Mouse (Mus musculus) olfactory bulb, adult 2 months (tissue): ENCODE measurements around the gene Gm867. TPM values are rescaled to one million over a fixed set of nuclear protein-coding genes. Genes with fewer than 3 reads are reported as not detected.

Experiments used
- H3K27ac ChIP-seq: fragments of 200-500 bp; 2 replicates; pipeline ENCODE4 v1.5.1; 2012; ENCODE audit warnings: low read depth, low read length; ENCODE audit not compliant: insufficient read depth
- H3K4me1 ChIP-seq: fragments of 200-500 bp; 2 replicates; pipeline ENCODE4 v1.6.1; 2012; ENCODE audit warnings: low read length; ENCODE audit not compliant: control insufficient read depth, insufficient read depth
- H3K4me3 ChIP-seq: fragments of 200-500 bp; 2 replicates; pipeline ENCODE4 v1.5.1; 2012; ENCODE audit warnings: mild to moderate bottlenecking, low read depth, low read length, moderate library complexity; ENCODE audit not compliant: insufficient read depth
- CTCF ChIP-seq: fragments of 200-500 bp; IDR thresholded peaks from 2 replicates; pipeline ENCODE4 v1.5.1; 2012; ENCODE audit warnings: low read depth, mild to moderate bottlenecking, low read length, moderate library complexity; ENCODE audit not compliant: insufficient read depth
- POLR2A ChIP-seq: fragments of 200-500 bp; IDR thresholded peaks from 2 replicates; pipeline ENCODE4 v1.6.1; 2012; ENCODE audit warnings: mild to moderate bottlenecking, low read depth, low read length, moderate library complexity; ENCODE audit not compliant: insufficient read depth
- WGBS: fragments of 180-500 bp; shearing (Covaris S2); methylation state at CpG from one replicate; pipeline ENCODE4 v1.1.7; 2018; 5-methylcytosine and 5-hydroxymethylcytosine counted together
- polyA plus RNA-seq: library from polyadenylated mRNA; stranded (reverse); fragments of >200 nt; gene quantifications from 2 replicates; pipeline ENCODE4 v1.2.4, GENCODE M21; 2012; ENCODE audit warnings: low replicate concordance; ENCODE audit not compliant: missing spikeins, insufficient read depth, insufficient read length

The Gm867 gene
- polyA plus RNA-seq, 1 experiment, result not detected

DNA sequence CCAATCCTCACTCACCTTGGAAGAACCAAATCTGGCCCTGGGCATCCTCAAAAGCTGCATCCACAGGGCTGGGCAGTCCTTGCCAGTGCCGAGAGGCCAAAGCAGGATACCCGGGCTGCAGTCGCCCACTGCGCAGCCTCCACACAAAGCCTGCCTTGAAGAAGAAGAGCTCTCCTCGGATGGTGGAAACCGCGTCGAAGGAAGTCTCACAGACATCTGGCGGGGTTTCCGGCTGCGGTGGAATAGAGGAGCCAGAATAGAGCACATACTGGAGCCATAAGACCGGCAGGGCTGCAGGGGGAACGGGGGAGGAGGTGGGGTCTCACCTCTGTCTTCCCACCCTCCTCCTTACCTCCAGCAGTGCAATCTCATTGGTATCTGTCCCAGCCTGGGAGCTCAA, 14.1 kb downstream of the Gm867 start:
- Histone ChIP-seq H3K4me3 (no peak overlapping the region), H3K4me1 (peaks cover 8% of the 10 kb centered on the region), H3K27ac (no peak overlapping the region)
- 82% methylated on average over 13 of the region's 13 CpGs for WGBS
- TF ChIP-seq CTCF (no peak), POLR2A (no peak)

DNA sequence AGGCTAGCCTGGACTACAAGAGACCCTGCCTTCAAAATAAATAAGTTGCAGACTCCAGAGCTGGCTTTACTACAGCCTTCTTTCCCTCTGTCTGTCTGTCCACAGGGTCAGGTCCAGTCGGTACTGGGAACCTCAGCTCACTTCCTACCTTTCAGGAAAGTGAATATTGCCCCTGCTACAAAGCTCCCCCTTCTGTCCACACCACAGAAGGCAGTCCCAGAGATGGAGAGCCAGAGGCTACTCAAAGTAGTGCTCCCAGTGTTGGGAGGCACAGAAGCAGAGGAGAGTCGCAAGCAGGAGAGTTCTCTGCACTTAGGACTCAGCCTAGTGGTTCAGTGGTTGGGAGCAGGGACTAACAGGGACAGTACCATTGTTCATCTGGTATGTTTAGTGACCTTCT, 16.1 kb downstream of the Gm867 start:
- TF ChIP-seq CTCF (no peak), POLR2A (no peak)
- no peak overlapping the region for H3K4me3 ChIP-seq
- peaks cover 9% of the 10 kb centered on the region; the same call in 1 of the 2 replicates for H3K4me1 ChIP-seq
- WGBS, result 67% methylated on average over 2 of the region's 2 CpGs
- H3K27ac ChIP-seq, result no peak overlapping the region

DNA sequence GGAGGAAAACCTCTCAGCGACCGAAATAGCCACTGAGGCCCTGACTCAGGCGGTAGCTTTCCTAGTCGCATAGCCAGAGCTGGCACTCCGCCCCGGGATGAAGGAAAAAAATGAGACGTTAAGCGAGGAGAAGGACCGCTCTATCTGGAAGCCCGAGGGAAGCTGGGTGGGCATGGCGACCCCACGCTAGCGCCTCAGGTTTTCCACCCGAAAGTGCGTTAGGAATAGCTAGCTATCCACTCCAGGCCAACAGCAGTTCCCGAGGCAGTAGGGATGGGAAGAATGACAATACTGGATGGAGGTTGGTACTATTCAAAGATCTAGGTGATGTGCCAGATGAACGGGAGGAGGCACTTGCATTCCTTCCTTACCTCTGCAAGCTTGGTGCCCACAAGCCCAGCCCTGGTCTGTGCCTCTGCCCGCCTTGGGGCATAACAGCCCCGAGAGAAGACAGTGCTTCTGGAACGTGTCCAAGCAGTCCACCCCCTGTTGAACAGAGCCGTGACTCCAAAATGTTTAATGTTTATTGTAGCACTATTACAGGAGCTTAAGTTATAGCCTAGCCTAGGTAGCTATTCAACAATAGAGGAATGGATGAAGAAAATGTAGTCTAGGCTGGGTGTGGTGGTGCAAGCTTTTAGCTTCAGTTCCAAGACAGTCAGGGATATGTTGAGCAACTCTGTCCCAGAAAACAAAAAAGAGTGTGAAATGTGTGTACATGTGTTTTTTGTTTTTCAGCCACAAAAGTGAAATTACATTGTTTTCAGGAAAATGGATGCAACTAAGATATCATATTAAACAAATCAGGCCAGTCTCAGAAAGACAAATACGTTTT, 18.5 kb downstream of the Gm867 start:
- Histone ChIP-seq H3K4me1 (peaks cover 14% of the 10 kb centered on the region), H3K27ac (peak overlapping the region; percentile 88), H3K4me3 (peak overlapping the region; percentile 63)
- TF ChIP-seq POLR2A (peak; percentile 23), CTCF (no peak)
- WGBS, result 3% methylated on average over 22 of the region's 22 CpGs

DNA sequence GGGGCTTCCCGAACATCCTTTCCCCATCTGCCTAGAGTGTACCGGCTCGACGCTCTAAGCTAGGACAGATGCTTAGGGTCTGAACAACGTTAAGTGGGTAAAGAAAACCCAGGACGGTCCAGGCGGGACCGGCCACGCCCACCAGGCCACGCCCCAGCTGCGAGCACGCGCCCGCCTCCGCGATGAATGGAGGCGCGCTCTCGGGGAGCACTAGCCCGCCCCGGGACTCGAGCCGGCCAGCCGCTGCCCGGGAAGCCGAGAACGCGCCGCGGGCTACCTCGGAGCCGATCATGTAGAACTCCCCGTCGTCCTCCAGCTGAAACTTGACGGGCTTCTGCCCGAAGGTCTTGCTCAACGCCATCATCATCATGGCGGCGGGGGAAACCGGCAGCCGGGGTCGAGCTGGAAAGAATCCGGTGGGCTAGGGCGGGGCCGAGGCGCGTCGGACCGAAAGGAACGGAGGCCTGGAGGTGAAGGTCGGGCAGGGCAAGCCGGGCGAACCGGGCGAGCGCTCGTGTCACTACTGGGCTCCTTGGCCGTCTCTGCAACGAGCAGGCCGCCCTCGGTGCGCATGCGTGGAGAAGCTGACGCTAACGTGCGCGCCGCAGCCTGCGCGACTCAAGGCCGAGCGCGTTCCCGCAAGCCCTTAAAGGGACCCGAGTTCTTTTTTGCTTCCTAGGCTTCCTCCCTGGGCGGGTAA, 19.3 kb downstream of the Gm867 start, which contains the start of gene Smarcb1:
Gene Smarcb1, minus strand, starts transcription at position 592 of the 700 bp plus-strand sequence.
- TF ChIP-seq CTCF, result no peak
- peak; percentile 92 for TF ChIP-seq POLR2A

DNA sequence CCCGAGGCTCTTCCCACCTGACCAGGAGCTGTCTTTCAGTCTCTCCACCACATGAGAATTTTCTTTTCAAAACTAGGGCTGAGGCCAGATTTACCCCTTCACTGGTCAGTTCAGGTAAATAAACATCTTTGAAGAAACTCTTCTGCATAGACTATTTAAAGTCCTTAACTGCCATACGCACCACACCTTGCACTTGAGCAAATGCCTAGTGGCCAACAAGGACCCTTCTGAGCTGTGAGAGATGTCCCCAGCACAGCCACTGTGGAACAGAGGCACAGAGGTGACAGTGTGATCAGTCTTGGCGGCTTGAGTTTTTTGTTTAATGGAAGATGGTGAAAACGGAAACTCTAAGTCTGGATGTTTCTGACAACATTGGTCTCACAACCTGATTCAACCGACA, 21.4 kb downstream of the Gm867 start:
- H3K4me1 ChIP-seq, result peaks cover 26% of the 10 kb centered on the region
- H3K27ac ChIP-seq, result no peak overlapping the region
- no peak overlapping the region for H3K4me3 ChIP-seq
- WGBS, result 79% methylated on average over 5 of the region's 5 CpGs
- no peak for TF ChIP-seq POLR2A
- no peak for TF ChIP-seq CTCF

More for the DNA sequence above, 19.3 kb downstream of the Gm867 start, which contains the start of gene Smarcb1:
- H3K4me3 ChIP-seq, result peak within 1 kb of the TSS; percentile 63
- H3K27ac ChIP-seq, result peak within 1 kb of the TSS; percentile 88
- under 1% methylated on average over 76 of the region's 76 CpGs for WGBS
- peaks cover 18% of the 10 kb centered on the region for H3K4me1 ChIP-seq

DNA sequence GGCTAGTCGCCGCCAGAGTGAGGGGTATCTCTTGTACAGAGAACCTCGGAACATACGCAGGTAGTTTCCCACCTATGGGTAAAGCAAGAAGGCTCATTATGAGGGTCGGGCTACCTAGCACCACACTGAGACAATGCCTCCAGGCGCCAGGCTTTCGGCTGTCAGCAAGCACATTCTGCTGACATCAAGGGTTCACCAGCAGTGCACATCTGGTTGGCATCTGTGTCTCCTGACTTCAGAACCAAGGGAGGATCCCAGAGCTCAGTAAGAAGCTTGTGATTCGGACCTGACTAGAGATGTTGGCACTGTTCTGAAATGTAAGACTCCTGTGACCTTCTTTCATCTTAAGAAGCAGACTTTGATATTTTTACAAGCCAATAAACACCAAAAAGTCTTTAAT, 23.6 kb downstream of the Gm867 start:
- no peak for TF ChIP-seq POLR2A
- TF ChIP-seq CTCF, result no peak
- H3K4me1 ChIP-seq, result peaks cover 23% of the 10 kb centered on the region
- H3K4me3 ChIP-seq, result no peak overlapping the region
- WGBS, result 79% methylated on average over 8 of the region's 8 CpGs
- no peak overlapping the region for H3K27ac ChIP-seq

DNA sequence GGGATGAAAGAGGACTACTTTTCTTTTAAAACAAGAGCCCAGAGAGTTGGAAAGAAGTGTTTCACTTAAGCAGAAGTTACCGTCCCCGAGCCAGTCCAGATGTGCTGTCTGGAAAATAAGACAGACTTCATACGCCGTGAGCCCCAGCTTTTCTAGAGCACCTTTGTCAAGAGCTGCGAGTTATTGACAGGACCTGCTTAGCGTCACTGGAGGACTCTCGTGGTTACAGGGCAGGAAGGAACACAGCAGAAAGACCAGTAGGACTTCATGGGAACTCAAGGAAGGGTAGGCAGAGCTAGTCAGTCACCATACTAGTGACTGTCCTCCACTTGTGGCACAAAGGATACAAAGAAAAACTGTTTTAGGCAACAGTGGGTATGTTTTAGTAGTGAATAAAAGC, 24.9 kb downstream of the Gm867 start:
- TF ChIP-seq CTCF (no peak), POLR2A (no peak)
- no peak overlapping the region for H3K4me3 ChIP-seq
- no peak overlapping the region for H3K27ac ChIP-seq
- peaks cover 21% of the 10 kb centered on the region for H3K4me1 ChIP-seq
- 78% methylated on average over 7 of the region's 7 CpGs for WGBS

DNA sequence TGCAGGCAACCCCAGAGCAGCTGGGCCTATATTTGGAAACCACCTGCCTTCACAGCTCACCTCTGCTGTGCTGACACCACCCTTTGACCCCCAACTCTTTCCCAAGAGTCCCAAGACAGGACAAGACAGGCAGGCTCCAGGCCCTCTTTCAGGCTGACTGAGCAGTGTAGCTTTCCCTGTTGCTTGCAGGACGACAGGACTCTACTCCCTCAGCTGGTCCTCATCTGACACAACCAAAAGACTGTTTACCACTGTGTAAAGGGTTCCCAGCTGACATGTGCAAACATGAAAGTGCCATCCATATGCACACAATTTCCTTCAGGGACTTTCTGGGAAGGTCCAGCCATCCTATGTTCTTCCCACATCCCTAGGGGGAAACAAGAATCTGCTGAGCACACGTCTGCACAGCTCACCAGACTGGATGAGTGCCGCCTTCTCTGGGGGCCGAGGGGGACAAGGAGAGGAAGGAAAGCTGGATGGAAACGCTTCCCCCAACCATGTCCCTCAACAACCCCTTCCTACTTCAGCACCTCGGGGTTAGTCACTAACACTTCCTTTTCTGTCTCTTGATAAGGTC, 27.4 kb downstream of the Gm867 start:
- Histone ChIP-seq H3K27ac (no peak overlapping the region), H3K4me3 (no peak overlapping the region), H3K4me1 (peaks cover 11% of the 10 kb centered on the region; the same call in 1 of the 2 replicates)
- 70% methylated on average over 6 of the region's 6 CpGs for WGBS
- TF ChIP-seq CTCF (no peak), POLR2A (no peak)

DNA sequence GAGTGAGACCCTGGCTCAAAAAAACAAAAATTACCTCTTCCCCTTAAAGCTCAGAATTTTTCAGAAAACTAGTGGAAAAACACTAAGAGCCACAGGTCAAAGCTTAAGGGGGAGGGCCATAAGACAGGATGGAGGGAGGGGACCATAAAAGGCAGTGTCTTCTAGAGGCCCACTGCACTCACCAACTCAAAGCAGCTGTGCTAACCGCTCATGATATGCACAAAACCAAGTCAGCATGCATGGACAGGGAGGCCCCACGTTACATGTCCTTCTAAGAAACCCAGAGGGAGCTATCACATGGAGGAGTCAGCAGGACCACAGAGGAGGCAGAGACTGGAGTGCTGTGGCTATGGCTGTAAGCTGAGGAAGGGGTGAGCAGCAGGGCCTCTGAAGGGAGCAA, 29.8 kb downstream of the Gm867 start:
- H3K27ac ChIP-seq, result no peak overlapping the region
- 85% methylated on average over 2 of the region's 2 CpGs for WGBS
- peaks cover 5% of the 10 kb centered on the region; the same call in 1 of the 2 replicates for H3K4me1 ChIP-seq
- no peak overlapping the region for H3K4me3 ChIP-seq
- TF ChIP-seq CTCF (no peak), POLR2A (no peak)
